In the genomic region with DNA sequence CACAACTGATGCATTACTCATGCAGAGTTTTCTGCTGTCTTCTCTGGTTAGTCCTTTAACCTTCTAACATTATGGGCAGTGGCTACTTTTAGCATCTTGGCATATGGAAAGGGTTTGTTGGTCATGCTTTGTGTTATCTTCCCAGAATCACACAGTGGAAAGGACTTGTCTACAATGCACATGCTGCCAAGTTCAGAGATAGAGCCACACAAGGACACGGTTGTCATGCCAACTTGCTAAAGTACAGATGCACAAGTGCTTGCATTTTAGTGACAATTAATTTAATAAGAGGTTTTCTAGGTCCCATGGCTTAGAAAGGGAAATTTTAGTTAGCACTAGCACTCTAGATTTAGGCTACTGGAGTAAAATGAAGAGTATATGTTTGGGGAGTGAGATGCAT, we compare ENCODE assay signal across 26 mouse cellular contexts.
"Had no signal": no experiment of that assay in that cellular context is flagged by ENCODE, and none has a peak within 500 bp of the region (broad histone marks: within the 10 kb centered on the region; RNA-seq: fewer than 3 reads in every experiment).

No protein-coding gene starts in this region.

- ATAC-seq: hindbrain, postnatal 0 days; intestine, embryonic 16.5 days; liver, embryonic 12.5 days had no signal

- H3K9me3 ChIP-seq: heart, embryonic 13.5 days; heart, embryonic 15.5 days; hindbrain, embryonic 13.5 days; hindbrain, embryonic 15.5 days; kidney, embryonic 15.5 days; limb, embryonic 13.5 days; limb, embryonic 15.5 days; liver, embryonic 12.5 days had no signal

- H3K4me3 ChIP-seq: heart, adult 2 months; heart, embryonic 13.5 days; heart, embryonic 15.5 days; hindbrain, embryonic 13.5 days; hindbrain, embryonic 15.5 days; kidney, embryonic 15.5 days; limb, embryonic 13.5 days; limb, embryonic 15.5 days; liver, embryonic 12.5 days had no signal

- H3K36me3 ChIP-seq: heart, embryonic 13.5 days; heart, embryonic 15.5 days; hindbrain, embryonic 13.5 days; hindbrain, embryonic 15.5 days; kidney, embryonic 15.5 days; limb, embryonic 13.5 days; limb, embryonic 15.5 days; liver, embryonic 12.5 days had no signal

- DNase-seq: gastrocnemius, postnatal 14 days; gastrocnemius, postnatal 36 days; heart, adult 11 months; heart, adult 2 months; heart, postnatal 14 days; heart, postnatal 36 days; kidney, adult 11 months; kidney, adult 2 months; kidney, adult 9 months; kidney, postnatal 14 days; kidney, postnatal 36 days; layer of hippocampus, postnatal 36 days; left cerebral cortex, postnatal 4 days had no signal

- H3K4me2 ChIP-seq: heart, embryonic 11.5 days; heart, embryonic 13.5 days; heart, embryonic 15.5 days; hindbrain, embryonic 13.5 days; hindbrain, embryonic 15.5 days; kidney, embryonic 15.5 days; limb, embryonic 13.5 days; limb, embryonic 15.5 days; liver, embryonic 12.5 days had no signal

- H3K27me3 ChIP-seq: heart, embryonic 13.5 days; heart, embryonic 15.5 days; hindbrain, embryonic 13.5 days; hindbrain, embryonic 15.5 days; kidney, embryonic 15.5 days; limb, embryonic 13.5 days; limb, embryonic 15.5 days; liver, embryonic 12.5 days had no signal

- H3K4me1 ChIP-seq: heart, embryonic 13.5 days; heart, embryonic 15.5 days; hindbrain, embryonic 13.5 days; hindbrain, embryonic 15.5 days; kidney, embryonic 15.5 days; limb, embryonic 13.5 days; limb, embryonic 15.5 days; liver, embryonic 12.5 days had no signal

- H3K27ac ChIP-seq: heart, adult 2 months; heart, embryonic 13.5 days; heart, embryonic 15.5 days; hindbrain, embryonic 13.5 days; hindbrain, embryonic 15.5 days; hindbrain, postnatal 0 days; kidney, embryonic 15.5 days; kidney, postnatal 0 days; limb, embryonic 13.5 days; limb, embryonic 15.5 days; liver, embryonic 12.5 days; liver, embryonic 14.5 days had no signal

- H3K9ac ChIP-seq: heart, embryonic 13.5 days; heart, embryonic 15.5 days; hindbrain, embryonic 13.5 days; hindbrain, embryonic 15.5 days; kidney, embryonic 15.5 days; limb, embryonic 13.5 days; limb, embryonic 15.5 days; liver, embryonic 12.5 days; liver, embryonic 14.5 days had no signal
